Mouse (Mus musculus) hindbrain, embryonic 10.5 days (tissue): Measurements from ENCODE around the gene Paqr9. TPM values are rescaled to one million over a fixed set of nuclear protein-coding genes. Genes with fewer than 3 reads are reported as not detected.

Experiments
- DNase-seq: peaks from one replicate; pipeline ENCODE4 v3.0.0-alpha.2; 2017; ENCODE audit warnings: low spot score
- H3K27ac ChIP-seq: fragments of 300-500 bp; sonication (generic); 2 replicates; pipeline ENCODE4 v1.5.1; 2016; ENCODE audit warnings: mild to moderate bottlenecking, moderate library complexity
- H3K27me3 ChIP-seq: fragments of 300-500 bp; sonication (generic); 2 replicates; pipeline ENCODE4 v1.6.1; 2016; ENCODE audit warnings: mild to moderate bottlenecking; ENCODE audit not compliant: poor library complexity, insufficient read depth, severe bottlenecking
- H3K36me3 ChIP-seq: fragments of 300-500 bp; sonication (generic); 2 replicates; pipeline ENCODE4 v1.6.1; 2016; ENCODE audit warnings: mild to moderate bottlenecking, moderate library complexity
- H3K4me1 ChIP-seq: fragments of 300-500 bp; sonication (generic); replicated peaks from 2 replicates; pipeline ENCODE4 v1.6.1; 2016; ENCODE audit warnings: mild to moderate bottlenecking
- H3K4me3 ChIP-seq: fragments of 300-500 bp; sonication (generic); 2 replicates; pipeline ENCODE4 v1.5.1; 2016; ENCODE audit warnings: mild to moderate bottlenecking, moderate library complexity
- H3K9me3 ChIP-seq: fragments of 300-500 bp; sonication (generic); 2 replicates; pipeline ENCODE4 v1.6.1; 2016; ENCODE audit warnings: mild to moderate bottlenecking, moderate library complexity
- WGBS: fragments of 180-500 bp; shearing (Covaris S2); methylation state at CpG from one replicate; pipeline ENCODE4 v1.1.7; 2016; 5-methylcytosine and 5-hydroxymethylcytosine counted together
- polyA plus RNA-seq: library from polyadenylated mRNA; unstranded; fragments of >200 nt; fragmentation: Nextera tagmentation; extraction: Ambion mirVana; gene quantifications from 2 replicates; pipeline ENCODE4 v1.2.1, GENCODE M21; 2016

The Paqr9 gene
- polyA plus RNA-seq, 1 experiment from 2014 or later: 0.18 TPM

DNA sequence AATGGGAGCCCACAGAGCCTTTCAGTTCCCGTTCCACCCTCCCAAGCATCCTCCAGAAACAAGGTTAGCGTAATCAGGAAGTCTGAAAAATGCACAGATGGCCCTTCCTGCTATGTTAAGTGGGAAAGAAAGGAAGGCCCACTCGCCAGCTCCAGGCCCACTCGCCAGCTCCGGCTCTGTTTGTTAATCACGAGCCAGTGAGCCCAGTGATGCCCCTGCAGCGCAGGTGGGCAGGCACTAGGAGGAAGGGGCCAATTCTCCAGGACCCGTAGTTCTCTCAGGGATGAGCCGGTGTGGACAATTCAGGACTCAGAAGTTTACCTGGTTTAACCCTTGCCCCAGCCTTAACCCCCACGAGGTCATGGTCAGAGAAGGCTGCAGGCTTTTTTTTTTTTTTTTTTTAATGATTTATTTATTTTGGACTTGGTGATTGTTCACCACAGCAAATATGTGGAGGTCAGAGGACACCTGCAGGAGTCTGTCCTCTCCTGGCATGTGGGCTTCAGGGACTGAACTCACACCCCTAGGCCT lies 7.2 kb upstream of the Paqr9 start:
- DNase-seq: no peak

DNA sequence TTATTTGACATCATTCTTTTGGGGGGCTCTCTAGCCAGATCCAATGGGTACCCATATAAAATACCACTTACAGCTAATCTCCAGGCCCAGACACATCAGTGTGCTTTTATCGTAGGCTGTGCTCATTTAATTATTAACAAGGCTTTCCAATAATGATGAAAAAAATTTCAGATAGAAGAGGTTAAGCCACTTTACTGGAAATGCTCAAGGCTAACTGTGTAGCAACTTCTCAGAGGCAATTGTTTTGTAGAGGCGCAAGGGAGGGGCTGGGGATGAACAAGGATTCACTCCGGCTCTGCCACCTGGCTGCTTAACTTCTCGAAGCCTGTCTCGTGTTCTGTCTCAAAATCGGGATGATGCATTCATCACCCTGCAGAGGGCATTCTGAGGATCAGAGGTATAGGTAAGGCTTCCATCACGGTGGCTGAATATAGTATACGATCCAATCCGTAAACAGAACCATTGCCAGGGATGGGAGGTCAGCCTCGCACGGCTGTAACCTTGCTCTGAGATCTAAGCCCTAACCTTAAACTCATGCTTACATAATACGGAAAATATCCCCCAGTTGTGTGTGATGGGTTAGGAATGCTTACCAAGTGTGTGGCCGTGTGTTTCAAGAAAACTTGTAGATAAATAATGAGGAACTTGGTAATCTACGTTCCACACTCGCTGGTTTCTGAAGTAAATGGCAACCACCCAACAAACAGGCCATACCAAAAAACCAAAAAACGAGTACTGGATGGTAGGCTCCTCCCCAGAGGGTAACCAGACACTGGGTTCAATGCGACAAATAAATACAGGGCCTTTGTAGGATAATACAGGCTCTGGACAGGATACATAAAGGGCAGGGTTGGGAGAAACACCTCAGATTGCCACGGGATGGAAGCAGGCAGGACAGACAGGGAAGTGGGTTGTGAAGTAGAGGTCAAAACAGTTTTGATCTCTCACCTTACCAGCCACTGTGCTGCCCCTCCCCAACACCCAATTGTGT lies 4.9 kb upstream of the Paqr9 start:
- H3K4me3 ChIP-seq: no peak overlapping the region
- no peak overlapping the region for H3K27ac ChIP-seq
- WGBS: 84% methylated on average over 18 of the region's 18 CpGs
- peaks cover 18% of the 10 kb centered on the region for H3K4me1 ChIP-seq
- H3K36me3 ChIP-seq: no peaks in the 10 kb centered on the region
- H3K9me3 ChIP-seq: no peaks in the 10 kb centered on the region
- DNase-seq: no peak
- H3K27me3 ChIP-seq: peaks cover 49% of the 10 kb centered on the region

More for the DNA sequence above, 7.2 kb upstream of the Paqr9 start:
- no peaks in the 10 kb centered on the region for H3K9me3 ChIP-seq
- H3K27me3 ChIP-seq: peaks cover 26% of the 10 kb centered on the region
- peaks cover 9% of the 10 kb centered on the region; the same call in 1 of the 2 replicates for H3K4me1 ChIP-seq
- no peaks in the 10 kb centered on the region for H3K36me3 ChIP-seq
- H3K4me3 ChIP-seq: no peak overlapping the region
- 83% methylated on average over 10 of the region's 10 CpGs for WGBS
- no peak overlapping the region for H3K27ac ChIP-seq

- no peak overlapping the region for H3K27ac ChIP-seq
- H3K27me3 ChIP-seq: peaks cover 57% of the 10 kb centered on the region
- H3K4me1 ChIP-seq: peaks cover 21% of the 10 kb centered on the region
- WGBS: 70% methylated on average over 5 of the region's 5 CpGs
- H3K36me3 ChIP-seq: no peaks in the 10 kb centered on the region
- H3K9me3 ChIP-seq: no peaks in the 10 kb centered on the region
- DNase-seq: no peak
- H3K4me3 ChIP-seq: no peak overlapping the region
Observed at GRCm38 (mm10) chr9:95555233-95555740, 4.2 kb upstream of the Paqr9 start.

DNA sequence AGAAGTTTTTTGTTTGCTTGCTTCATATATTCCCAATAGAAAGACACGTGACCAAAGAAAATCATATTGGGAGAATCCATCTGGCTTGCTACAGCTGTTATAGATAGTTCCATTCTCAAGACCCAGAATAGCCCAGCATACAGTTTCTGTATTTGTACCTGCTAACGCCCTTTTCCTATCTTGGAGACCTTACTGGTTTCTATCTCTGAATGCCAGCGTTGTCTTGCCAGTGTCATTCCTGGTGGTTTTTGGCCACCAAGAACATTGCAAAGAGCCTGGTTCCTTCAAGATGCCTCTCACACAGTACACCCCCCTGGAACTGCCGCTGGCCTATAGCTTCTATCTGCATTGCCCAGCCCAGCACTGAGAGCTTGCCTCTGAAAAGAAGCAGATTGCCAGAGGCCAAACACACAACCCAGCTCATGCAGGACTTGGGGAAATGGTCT lies 3.4 kb upstream of the Paqr9 start:
- peaks cover 65% of the 10 kb centered on the region for H3K27me3 ChIP-seq

DNA sequence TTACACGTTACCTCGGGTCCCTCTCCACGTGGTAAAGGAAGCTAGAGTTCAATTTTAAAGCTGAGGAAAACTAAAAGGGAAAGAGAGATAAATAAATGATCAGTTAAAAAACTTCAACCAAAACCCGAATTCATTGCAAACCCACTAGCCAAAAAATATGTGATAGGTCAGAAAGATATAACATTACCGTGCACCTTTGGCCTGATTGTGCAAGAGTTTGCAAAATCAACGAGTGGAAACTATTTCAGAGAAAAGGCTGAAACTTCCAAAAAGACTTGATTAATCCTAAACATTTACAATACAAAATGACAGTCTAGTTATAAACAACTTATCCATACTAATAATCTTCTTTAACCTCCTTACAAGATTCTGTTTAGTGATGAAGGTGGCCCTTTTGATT lies 1.7 kb upstream of the Paqr9 start:
- no peak for DNase-seq
- Histone ChIP-seq H3K27ac (no peak overlapping the region), H3K4me1 (peaks cover 19% of the 10 kb centered on the region), H3K9me3 (no peaks in the 10 kb centered on the region), H3K27me3 (peaks cover 81% of the 10 kb centered on the region), H3K36me3 (no peaks in the 10 kb centered on the region), H3K4me3 (no peak overlapping the region)
- WGBS: 70% methylated on average over 6 of the region's 6 CpGs

More for the DNA sequence above, 3.4 kb upstream of the Paqr9 start:
- Histone ChIP-seq H3K27ac (no peak overlapping the region), H3K4me1 (peaks cover 20% of the 10 kb centered on the region), H3K4me3 (no peak overlapping the region), H3K36me3 (no peaks in the 10 kb centered on the region), H3K9me3 (no peaks in the 10 kb centered on the region)
- WGBS: 88% methylated on average over 4 of the region's 4 CpGs
- no peak for DNase-seq

- peaks cover 90% of the 10 kb centered on the region for H3K27me3 ChIP-seq
- WGBS: 12% methylated on average over 11 of the region's 11 CpGs
- DNase-seq: no peak
Observed at GRCm38 (mm10) chr9:95558726-95559058, 765 bp upstream of the Paqr9 start.

DNA sequence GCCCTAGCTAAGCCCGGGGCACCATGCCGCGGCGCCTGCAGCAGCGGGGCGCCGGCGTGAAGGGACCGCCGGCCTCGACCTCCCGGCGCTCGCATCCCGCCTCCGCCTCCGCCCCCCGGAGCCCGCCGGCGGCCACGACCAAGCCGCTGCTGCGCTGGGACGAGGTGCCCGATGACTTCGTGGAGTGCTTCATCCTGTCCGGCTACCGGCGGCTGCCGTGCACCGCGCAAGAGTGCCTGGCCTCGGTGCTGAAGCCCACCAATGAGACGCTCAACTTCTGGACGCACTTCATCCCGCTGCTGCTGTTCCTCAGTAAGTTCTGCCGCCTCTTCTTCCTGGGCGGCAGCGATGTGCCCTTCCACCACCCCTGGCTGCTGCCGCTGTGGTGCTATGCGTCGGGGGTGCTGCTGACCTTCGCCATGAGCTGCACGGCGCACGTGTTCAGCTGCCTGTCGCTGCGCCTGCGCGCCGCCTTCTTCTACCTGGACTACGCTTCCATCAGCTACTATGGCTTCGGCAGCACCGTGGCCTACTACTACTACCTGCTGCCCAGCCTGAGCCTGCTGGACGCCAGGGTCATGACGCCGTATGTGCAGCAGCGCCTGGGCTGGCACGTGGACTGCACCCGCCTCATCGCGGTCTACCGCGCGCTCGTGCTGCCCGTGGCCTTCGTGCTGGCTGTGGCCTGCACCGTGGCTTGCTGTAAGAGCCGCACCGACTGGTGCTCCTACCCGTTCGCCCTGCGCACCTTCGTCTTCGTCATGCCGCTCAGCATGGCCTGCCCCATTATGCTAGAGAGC lies 679 bp downstream of the Paqr9 start:
- Histone ChIP-seq H3K27ac (peak overlapping the region; percentile 81), H3K9me3 (no peaks in the 10 kb centered on the region), H3K36me3 (no peaks in the 10 kb centered on the region), H3K27me3 (peaks cover 93% of the 10 kb centered on the region), H3K4me3 (peak overlapping the region; percentile 69), H3K4me1 (peaks cover 19% of the 10 kb centered on the region)
- 13% methylated on average over 78 of the region's 78 CpGs for whole genome bisulfite sequencing
- no peak for DNase-seq

More at GRCm38 (mm10) chr9:95558726-95559058, 765 bp upstream of the Paqr9 start:
- Histone ChIP-seq H3K36me3 (no peaks in the 10 kb centered on the region), H3K4me3 (peak overlapping the region; percentile 69), H3K4me1 (peaks cover 19% of the 10 kb centered on the region), H3K27ac (0 out of 2 replicates have a peak overlapping the region, but pooled peaks have one; percentile 81), H3K9me3 (no peaks in the 10 kb centered on the region)

GRCm38 (mm10) chr9:95564047-95564446 lies 4.6 kb downstream of the Paqr9 start:
- Histone ChIP-seq H3K4me1 (peaks cover 14% of the 10 kb centered on the region), H3K4me3 (no peak overlapping the region), H3K27ac (no peak overlapping the region), H3K9me3 (no peaks in the 10 kb centered on the region), H3K36me3 (no peaks in the 10 kb centered on the region), H3K27me3 (peaks cover 54% of the 10 kb centered on the region)
- DNase-seq: no peak
- 79% methylated on average over 4 of the region's 4 CpGs for WGBS

DNA sequence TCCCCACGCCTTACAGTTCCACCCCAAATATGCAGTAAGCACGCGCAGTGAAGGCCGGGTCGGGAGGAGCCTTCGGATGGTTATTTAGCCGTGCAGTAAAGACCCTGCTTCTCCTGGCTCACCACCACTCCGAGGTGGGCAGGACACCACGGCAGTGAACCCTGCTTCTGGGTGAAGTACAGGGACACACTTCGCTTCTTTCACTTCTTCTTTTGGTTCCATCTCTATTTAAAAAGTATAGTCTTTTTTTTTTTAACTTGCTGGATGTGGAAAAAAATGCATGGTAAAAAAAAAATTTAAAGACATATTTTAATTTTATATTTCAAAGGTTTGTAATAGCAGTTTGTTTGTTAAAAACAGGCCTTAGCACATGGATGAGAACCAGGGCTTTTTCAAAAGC lies 6.9 kb downstream of the Paqr9 start:
- Histone ChIP-seq H3K27ac (no peak overlapping the region), H3K4me1 (no peaks in the 10 kb centered on the region; the same call in 1 of the 2 replicates), H3K9me3 (no peaks in the 10 kb centered on the region), H3K36me3 (no peaks in the 10 kb centered on the region), H3K27me3 (peaks cover 30% of the 10 kb centered on the region), H3K4me3 (no peak overlapping the region)
- DNase-seq: no peak
- 91% methylated on average over 10 of the region's 10 CpGs for WGBS

GRCm38 (mm10) chr9:95566931-95567330 lies 7.5 kb downstream of the Paqr9 start:
- DNase-seq: no peak
- H3K27ac ChIP-seq: no peak overlapping the region
- peaks cover 25% of the 10 kb centered on the region for H3K27me3 ChIP-seq
- H3K4me3 ChIP-seq: no peak overlapping the region
- WGBS: 61% methylated on average over 5 of the region's 5 CpGs
- no peaks in the 10 kb centered on the region for H3K9me3 ChIP-seq
- H3K36me3 ChIP-seq: no peaks in the 10 kb centered on the region
- no peaks in the 10 kb centered on the region; the same call in 1 of the 2 replicates for H3K4me1 ChIP-seq

DNA sequence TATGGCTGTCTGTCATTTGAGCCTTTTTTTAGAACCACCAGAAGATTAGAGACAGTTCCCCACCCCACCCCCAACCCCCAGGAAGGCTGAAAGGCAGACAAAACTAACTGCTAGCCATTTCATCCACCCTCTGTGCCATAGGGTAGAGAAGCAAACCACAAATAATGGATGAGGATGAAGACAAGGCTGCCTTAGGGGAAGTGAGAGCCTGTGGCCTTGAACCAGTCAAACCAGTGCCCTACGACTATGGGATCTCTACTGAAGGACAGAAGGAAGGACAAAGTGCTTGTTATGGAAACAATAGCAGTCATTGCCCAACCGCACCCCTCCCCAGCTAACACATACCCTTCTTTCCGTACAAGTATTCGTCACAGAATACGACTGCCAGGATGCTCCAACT lies 9.8 kb downstream of the Paqr9 start:
- Histone ChIP-seq H3K36me3 (no peaks in the 10 kb centered on the region), H3K27ac (no peak overlapping the region), H3K27me3 (0 out of 2 replicates have a peak, but pooled peaks cover 2% of the 10 kb centered on the region), H3K4me3 (no peak overlapping the region), H3K4me1 (no peaks in the 10 kb centered on the region; the same call in 1 of the 2 replicates), H3K9me3 (no peaks in the 10 kb centered on the region)
- WGBS: 98% methylated on average over 5 of the region's 5 CpGs
- DNase-seq: no peak

DNA sequence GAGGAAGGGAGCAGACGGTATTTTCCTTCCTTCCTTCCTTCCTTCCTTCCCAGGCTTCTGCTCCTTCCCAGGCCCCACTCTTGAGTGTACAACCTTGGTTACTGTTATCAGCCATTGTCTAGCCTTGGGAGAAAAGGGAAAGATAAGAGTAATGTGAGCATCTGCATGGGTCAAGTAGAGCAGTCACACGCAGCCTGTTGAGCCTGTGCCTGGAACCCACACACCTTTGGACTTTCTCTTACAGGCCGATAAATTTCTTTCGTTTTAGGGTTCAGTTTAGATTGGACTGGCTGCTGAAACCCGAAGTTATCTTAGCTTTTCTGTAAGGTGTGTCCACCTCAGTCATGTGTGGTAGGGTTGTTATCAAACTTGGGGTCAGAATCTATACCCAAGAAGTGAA lies 10.5 kb downstream of the Paqr9 start:
- 90% methylated on average over 5 of the region's 5 CpGs for WGBS
- H3K36me3 ChIP-seq: no peaks in the 10 kb centered on the region
- no peaks in the 10 kb centered on the region for H3K9me3 ChIP-seq
- no peak for DNase-seq
- no peaks in the 10 kb centered on the region for H3K27me3 ChIP-seq
- no peak overlapping the region for H3K27ac ChIP-seq
- H3K4me1 ChIP-seq: no peaks in the 10 kb centered on the region; the same call in 1 of the 2 replicates
- no peak overlapping the region for H3K4me3 ChIP-seq
